Mouse (Mus musculus) small intestine, adult 2 months (tissue): ENCODE data around the gene Cox8a. TPM values are rescaled to one million over a fixed set of nuclear protein-coding genes. Genes with fewer than 3 reads are reported as not detected.

Experiments used
- H3K27ac ChIP-seq: fragments of 200-500 bp; 2 replicates; pipeline ENCODE4 v1.5.1; 2012; ENCODE audit warnings: low read depth, low read length, control low read depth, inconsistent platforms; ENCODE audit not compliant: insufficient read depth
- H3K27me3 ChIP-seq: fragments of 200-500 bp; 2 replicates; pipeline ENCODE4 v1.6.1; 2012; ENCODE audit warnings: mild to moderate bottlenecking, moderate library complexity, low read length, inconsistent platforms; ENCODE audit not compliant: control insufficient read depth, insufficient read depth
- H3K36me3 ChIP-seq: fragments of 200-500 bp; 2 replicates; pipeline ENCODE4 v1.6.1; 2012; ENCODE audit warnings: mild to moderate bottlenecking, low read length, control low read depth, inconsistent platforms; ENCODE audit not compliant: control insufficient read depth, insufficient read depth
- H3K4me1 ChIP-seq: fragments of 200-500 bp; 2 replicates; pipeline ENCODE4 v1.6.1; 2012; ENCODE audit warnings: low read length, inconsistent platforms, mixed read lengths; ENCODE audit not compliant: control insufficient read depth, insufficient read depth, insufficient read length
- H3K4me3 ChIP-seq: fragments of 200-500 bp; 2 replicates; pipeline ENCODE4 v1.5.1; 2012; ENCODE audit warnings: low read depth, mild to moderate bottlenecking, control low read depth, inconsistent platforms, low read length, moderate library complexity
- CTCF ChIP-seq: fragments of 200-500 bp; IDR thresholded peaks from 2 replicates; pipeline ENCODE4 v1.5.1; 2012; ENCODE audit warnings: low read depth, mild to moderate bottlenecking, control low read depth, inconsistent platforms, low read length, moderate library complexity, mixed read lengths; ENCODE audit not compliant: insufficient replicate concordance, insufficient read length; ENCODE audit errors: extremely low read depth
- POLR2A ChIP-seq: fragments of 200-500 bp; IDR thresholded peaks from 2 replicates; pipeline ENCODE4 v1.6.1; 2012; ENCODE audit warnings: low read depth, mild to moderate bottlenecking, control low read depth, inconsistent platforms, low read length, moderate library complexity
- WGBS: fragments of 180-500 bp; shearing (Covaris S2); methylation state at CpG from one replicate; pipeline ENCODE4 v1.1.7; 2018; 5-methylcytosine and 5-hydroxymethylcytosine counted together
- polyA plus RNA-seq: library from polyadenylated mRNA; depleted of rRNA; stranded (reverse); fragments of >200 nt; gene quantifications from 2 replicates; pipeline ENCODE4 v1.2.3, GENCODE M21; 2012

Gene Cox8a
- polyA plus RNA-seq, 1 experiment = 4,573 TPM

DNA sequence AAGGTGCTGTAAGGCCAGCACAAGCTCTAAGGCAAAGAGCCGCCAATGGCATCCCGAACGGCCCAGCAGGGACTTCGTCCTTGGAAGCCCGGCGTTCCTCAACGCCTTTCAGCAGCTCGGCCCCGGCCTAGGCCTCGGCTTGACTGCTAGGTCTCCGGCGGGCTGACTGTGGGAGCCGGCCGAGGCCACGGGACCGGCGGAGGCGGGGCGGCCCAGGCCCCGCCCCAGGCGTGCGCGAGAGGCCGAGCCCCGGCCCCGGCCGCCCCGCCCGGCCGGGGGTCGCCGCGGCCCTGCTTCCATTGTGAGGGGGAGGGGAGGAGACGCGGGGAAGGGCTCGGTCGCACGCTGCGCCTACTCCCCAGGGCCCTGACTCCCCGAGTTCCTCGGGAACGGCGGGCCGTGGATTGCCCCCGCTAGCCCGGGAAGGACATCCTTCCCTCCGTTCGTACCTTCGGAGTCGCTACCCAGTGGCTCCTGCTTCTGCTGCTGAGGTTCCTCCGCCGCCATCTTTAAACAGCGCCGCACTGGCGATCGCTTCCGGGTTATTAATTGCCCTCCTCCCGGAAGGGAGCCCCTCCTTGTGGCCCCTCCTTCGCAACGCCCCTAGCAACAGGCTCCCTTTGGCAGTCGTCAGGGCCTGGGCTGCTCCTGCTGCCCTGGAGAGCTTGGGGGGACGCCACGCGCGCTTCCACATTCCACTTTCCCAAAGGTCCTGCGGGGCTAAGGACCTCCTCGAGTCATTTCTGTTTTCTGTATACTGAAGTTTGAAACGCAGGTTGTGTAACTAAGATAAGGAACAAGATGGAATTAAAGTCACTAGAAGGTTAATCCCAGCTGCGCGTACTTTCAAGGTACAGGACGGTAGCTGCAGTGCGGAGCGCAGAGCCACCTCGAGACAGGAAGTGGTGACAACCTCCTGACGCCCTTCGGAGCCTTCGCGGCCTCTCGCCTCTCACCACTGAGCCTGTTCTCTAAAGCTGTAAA lies 11.4 kb downstream of the Cox8a start, which contains the start of gene Otub1:
TSS of gene Otub1 (minus strand) at position 564 of the 984 bp plus-strand sequence.
- Histone ChIP-seq H3K27ac (peak within 1 kb of the TSS; percentile 98), H3K4me3 (peak within 1 kb of the TSS; percentile 88), H3K4me1 (peaks cover 15% of the 10 kb centered on the region), H3K27me3 (no peaks in the 10 kb centered on the region), H3K36me3 (peaks cover 26% of the 10 kb centered on the region)
- under 1% methylated on average over 79 of the region's 79 CpGs for WGBS
- TF ChIP-seq CTCF = 0 out of 2 replicates have a peak, but pooled peaks have one; percentile 2
- TF ChIP-seq POLR2A = peak; percentile 91

DNA sequence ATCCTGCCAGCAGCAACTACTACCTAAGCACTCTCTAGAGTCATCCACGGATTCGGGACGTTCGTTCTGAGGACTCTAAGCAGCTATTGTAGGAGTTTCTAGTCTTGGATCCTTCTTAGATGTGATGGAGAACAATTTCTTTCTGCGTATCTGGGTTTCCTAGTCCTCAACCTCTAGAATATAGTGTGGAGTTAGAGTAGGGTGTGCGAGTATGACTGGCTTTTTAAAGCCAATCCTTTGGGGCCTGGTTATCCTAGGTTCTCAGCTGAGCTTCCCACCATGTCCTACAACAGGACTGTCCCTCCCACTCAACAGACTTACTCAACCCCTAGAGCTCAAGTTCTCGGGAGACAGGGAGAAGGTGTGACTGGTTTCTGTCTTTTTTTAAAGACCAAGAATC lies 12.1 kb downstream of the Cox8a start:
- TF ChIP-seq CTCF = no peak
- TF ChIP-seq POLR2A = no peak
- Histone ChIP-seq H3K27ac (peak overlapping the region; percentile 62), H3K4me3 (peak overlapping the region; percentile 88), H3K36me3 (peaks cover 31% of the 10 kb centered on the region), H3K27me3 (no peaks in the 10 kb centered on the region), H3K4me1 (peaks cover 15% of the 10 kb centered on the region)
- WGBS = 20% methylated on average over 7 of the region's 7 CpGs

DNA sequence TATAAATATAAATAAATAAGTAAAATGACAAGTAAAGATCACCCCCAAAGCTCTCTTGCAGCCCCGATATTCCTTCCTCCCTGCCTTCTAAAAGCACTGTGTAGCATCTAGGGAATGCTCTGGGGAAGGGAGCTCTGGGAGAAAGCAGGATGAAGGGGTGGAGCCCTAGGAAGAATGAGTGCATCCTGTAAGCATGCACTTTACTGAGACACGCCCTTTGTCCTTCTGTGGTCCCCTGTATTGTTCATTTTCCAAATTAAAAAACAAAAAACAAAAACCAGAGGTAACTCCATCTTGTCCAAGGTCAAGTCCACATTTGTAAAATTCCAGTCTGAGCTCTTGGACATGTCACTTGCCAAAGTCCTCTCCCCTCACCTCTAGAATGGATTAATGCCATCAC lies 12.5 kb downstream of the Cox8a start:
- peaks cover 15% of the 10 kb centered on the region for H3K4me1 ChIP-seq
- no peaks in the 10 kb centered on the region for H3K27me3 ChIP-seq
- no peak overlapping the region for H3K4me3 ChIP-seq
- TF ChIP-seq CTCF (no peak), POLR2A (no peak)
- peaks cover 35% of the 10 kb centered on the region for H3K36me3 ChIP-seq
- peak overlapping the region; percentile 62; the same call in 1 of the 2 replicates for H3K27ac ChIP-seq
- 62% methylated on average over 2 of the region's 2 CpGs for WGBS

DNA sequence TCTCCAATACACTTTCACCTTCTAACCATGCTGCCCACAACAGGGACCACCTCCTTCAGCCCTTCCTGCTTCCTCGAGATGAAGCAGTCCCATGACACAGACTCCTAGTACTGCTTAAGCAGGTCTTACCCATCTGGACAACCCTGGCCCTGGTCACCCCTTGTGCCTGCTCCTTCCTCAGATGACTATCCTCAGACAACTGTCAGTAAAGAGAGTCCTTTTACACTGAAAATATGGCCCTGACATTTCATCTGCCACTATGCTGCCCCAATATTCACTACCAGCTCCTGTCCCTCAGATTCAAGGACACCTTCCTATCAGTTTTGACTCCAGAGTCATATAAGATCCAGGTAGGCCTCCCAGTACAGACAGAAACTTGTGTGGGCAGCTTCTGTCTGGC lies 17.0 kb downstream of the Cox8a start:
- Histone ChIP-seq H3K27ac (no peak overlapping the region), H3K27me3 (no peaks in the 10 kb centered on the region), H3K36me3 (peaks cover 62% of the 10 kb centered on the region), H3K4me3 (no peak overlapping the region), H3K4me1 (peaks cover 13% of the 10 kb centered on the region)
- TF ChIP-seq CTCF (no peak), POLR2A (no peak)
- 48% methylated on average over 1 of the region's 1 CpGs for WGBS

DNA sequence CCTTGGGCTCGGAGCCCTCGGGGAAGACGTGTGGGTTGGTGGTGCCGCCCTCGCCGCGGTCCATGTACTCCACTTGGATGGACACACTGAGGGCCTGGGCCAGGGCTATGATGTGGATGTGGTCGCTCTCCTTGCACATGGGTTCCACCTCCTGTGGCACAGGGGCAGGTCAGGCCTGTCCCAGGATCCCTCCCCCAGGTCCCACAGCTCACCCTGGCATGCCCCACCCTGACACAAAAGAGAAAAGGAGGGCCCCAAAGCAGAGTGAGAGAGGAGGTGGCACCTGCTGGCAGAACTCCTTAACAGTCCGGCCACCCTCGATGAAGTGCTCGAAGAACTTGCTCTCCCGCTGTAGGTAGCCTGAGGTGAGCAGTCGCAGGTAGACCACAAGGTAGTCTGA lies 18.3 kb downstream of the Cox8a start:
- H3K36me3 ChIP-seq = peaks cover 62% of the 10 kb centered on the region
- H3K27ac ChIP-seq = no peak overlapping the region
- H3K4me3 ChIP-seq = no peak overlapping the region
- no peaks in the 10 kb centered on the region for H3K27me3 ChIP-seq
- H3K4me1 ChIP-seq = peaks cover 6% of the 10 kb centered on the region
- 92% methylated on average over 13 of the region's 13 CpGs for WGBS
- TF ChIP-seq POLR2A (no peak), CTCF (no peak)

DNA sequence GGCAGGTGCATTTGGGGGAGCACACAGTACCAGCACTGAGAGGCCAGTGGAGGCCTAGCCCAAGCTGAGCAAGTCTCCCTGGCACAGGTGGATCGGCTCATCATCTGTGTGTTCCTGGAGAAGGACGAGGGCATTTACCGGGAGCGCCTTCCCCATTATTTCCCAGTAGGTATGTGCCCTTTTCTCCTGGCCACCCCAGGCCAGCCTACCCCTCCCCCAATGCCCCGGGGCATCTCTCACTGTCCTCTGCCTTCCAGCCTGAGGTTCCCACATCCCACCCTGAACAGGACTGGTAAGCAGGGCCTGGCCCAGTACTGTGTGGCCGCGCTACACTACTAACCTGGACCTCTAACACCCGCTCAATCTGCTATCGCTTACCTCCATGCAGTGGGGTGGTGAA lies 20.0 kb downstream of the Cox8a start:
- no peak overlapping the region for H3K4me3 ChIP-seq
- TF ChIP-seq CTCF (no peak), POLR2A (no peak)
- WGBS = 91% methylated on average over 9 of the region's 9 CpGs
- peaks cover 10% of the 10 kb centered on the region for H3K4me1 ChIP-seq
- H3K36me3 ChIP-seq = peaks cover 48% of the 10 kb centered on the region
- no peak overlapping the region for H3K27ac ChIP-seq
- H3K27me3 ChIP-seq = no peaks in the 10 kb centered on the region

DNA sequence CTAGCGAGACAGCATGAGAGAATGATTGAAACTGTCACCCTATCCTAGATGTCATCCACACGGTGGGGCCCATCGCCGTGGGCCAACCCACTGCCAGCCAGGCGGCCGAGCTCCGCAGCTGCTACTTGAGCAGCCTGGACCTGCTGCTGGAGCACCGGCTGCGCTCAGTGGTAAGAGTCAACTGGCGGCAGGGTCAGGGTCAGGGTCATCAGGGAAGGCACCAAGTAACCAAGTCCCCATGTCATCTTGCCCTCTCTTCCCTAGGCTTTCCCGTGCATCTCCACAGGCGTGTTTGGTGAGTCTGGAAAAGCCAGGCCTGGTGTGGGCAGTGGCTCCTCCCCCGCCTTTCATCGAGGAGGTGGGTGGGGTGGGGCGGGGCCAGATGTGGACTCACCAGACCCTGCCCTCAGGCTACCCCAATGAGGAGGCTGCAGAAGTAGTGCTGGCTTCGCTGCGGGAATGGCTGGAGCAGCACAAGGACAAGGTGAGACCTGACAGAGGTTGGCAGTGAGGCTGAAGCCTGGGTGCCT lies 20.6 kb downstream of the Cox8a start:
- H3K27ac ChIP-seq = no peak overlapping the region
- TF ChIP-seq POLR2A (no peak), CTCF (no peak)
- 64% methylated on average over 17 of the region's 17 CpGs for WGBS
- peaks cover 45% of the 10 kb centered on the region for H3K36me3 ChIP-seq
- H3K27me3 ChIP-seq = no peaks in the 10 kb centered on the region
- H3K4me1 ChIP-seq = peaks cover 16% of the 10 kb centered on the region
- H3K4me3 ChIP-seq = no peak overlapping the region
